Mouse (Mus musculus) left cerebral cortex, adult 18-20 months (tissue): ENCODE data around the gene Olfr322. TPM values are rescaled to one million over a fixed set of nuclear protein-coding genes. Genes with fewer than 3 reads are reported as not detected.

Experiments
- total RNA-seq, 2 experiments: library from RNA; stranded (reverse); gene quantifications; 2 replicates each; pipeline ENCODE4 v1.2.3; 2021

Olfr322 gene
- total RNA-seq, 2 experiments from 2014 or later = not detected

Other genes starting within 250 kb of the Olfr322 start
- gene 1810065E05Rik, start 237.7 kb upstream of the Olfr322 start, total RNA-seq = not detected
- not detected for gene Gm12253, start 226.2 kb upstream of the Olfr322 start, total RNA-seq
- gene Lypd9, start 205.9 kb upstream of the Olfr322 start, total RNA-seq = not detected
- not detected for gene Olfr30, start 196.5 kb upstream of the Olfr322 start, total RNA-seq
- gene Olfr332, start 166.2 kb upstream of the Olfr322 start, total RNA-seq = not detected
- gene Olfr331, start 156.2 kb upstream of the Olfr322 start, total RNA-seq = not detected
- gene Olfr330, start 123.9 kb upstream of the Olfr322 start, total RNA-seq = not detected
- not detected for gene Olfr329-ps, start 112.4 kb upstream of the Olfr322 start, total RNA-seq
- gene Olfr328, start 103.1 kb upstream of the Olfr322 start, total RNA-seq = not detected
- gene Olfr224, start 88.2 kb upstream of the Olfr322 start, total RNA-seq = not detected
- not detected for gene Olfr325, start 81.1 kb upstream of the Olfr322 start, total RNA-seq
- gene Olfr324, start 63.7 kb upstream of the Olfr322 start, total RNA-seq = not detected
- not detected for gene 2210407C18Rik, start 42.7 kb upstream of the Olfr322 start, total RNA-seq
- not detected for gene Olfr323, start 28.3 kb upstream of the Olfr322 start, total RNA-seq
- under 1 TPM in 1 of 2 experiments, not detected in 1; 0.21 TPM for gene Trim58, start 18.3 kb upstream of the Olfr322 start, total RNA-seq
- not detected for gene Olfr320, start 22.3 kb downstream of the Olfr322 start, total RNA-seq
- not detected for gene Olfr319, start 40.4 kb downstream of the Olfr322 start, total RNA-seq
- gene Olfr318, start 65.2 kb downstream of the Olfr322 start, total RNA-seq = not detected
- gene Olfr317, start 80.4 kb downstream of the Olfr322 start, total RNA-seq = under 1 TPM in 1 of 2 experiments, not detected in 1; 0.26 TPM
- gene Olfr316, start 94.0 kb downstream of the Olfr322 start, total RNA-seq = 1 to 10 TPM; 2.1 to 2.9 TPM
- not detected for gene Olfr315, start 114.4 kb downstream of the Olfr322 start, total RNA-seq
- gene Olfr314, start 124.2 kb downstream of the Olfr322 start, total RNA-seq = not detected
- 1 to 10 TPM; 1.8 to 2.2 TPM for gene Fam183b, start 143.2 kb downstream of the Olfr322 start, total RNA-seq
- not detected for gene Olfr313, start 156.2 kb downstream of the Olfr322 start, total RNA-seq
- gene Olfr312, start 170.5 kb downstream of the Olfr322 start, total RNA-seq = not detected
- gene Olfr311, start 180.5 kb downstream of the Olfr322 start, total RNA-seq = under 1 TPM in 1 of 2 experiments, not detected in 1; 0.21 TPM
- 10 to 100 TPM; 17.1 to 19.2 TPM for gene Gm12258, start 188.4 kb downstream of the Olfr322 start, total RNA-seq
- 10 to 100 TPM in 1 of 2 experiments, 1 to 10 TPM in 1; 9.5 to 11.6 TPM for gene 2810021J22Rik, start 208.4 kb downstream of the Olfr322 start, total RNA-seq
- 1 to 10 TPM; 8.9 to 9.7 TPM for gene Zfp39, start 245.4 kb downstream of the Olfr322 start, total RNA-seq